ENCODE assay signal across 13 mouse cellular contexts in genomic region chr10:11061318-11062071, GRCm38 (mm10). TPM values are rescaled to one million over a fixed set of nuclear protein-coding genes. Genes with fewer than 3 reads are reported as not detected.
DNase-seq lines count a peak whose midpoint lies in the region; ATAC-seq and TF ChIP-seq lines count a peak whose summit lies in the region.
"Had no signal": no experiment of that assay in that cellular context is flagged by ENCODE, and none has a peak within 500 bp of the region (broad histone marks: within the 10 kb centered on the region; RNA-seq: fewer than 3 reads in every experiment).

No protein-coding gene starts in this region.

- H3K9ac ChIP-seq in neural tube, embryonic 14.5 days (replicated peaks; ENCODE audit: low read depth, low read length): no peak overlapping the region
- no peak overlapping the region for H3K9ac ChIP-seq in heart, embryonic 12.5 days
- no peak overlapping the region for H3K9ac ChIP-seq in heart, adult 2 months (ENCODE audit: low read depth, low read length)
- H3K9ac ChIP-seq: embryonic facial prominence, embryonic 15.5 days; heart, embryonic 15.5 days; lung, embryonic 15.5 days; stomach, embryonic 15.5 days had no signal

- TF ChIP-seq POLR2A in heart, adult 2 months (IDR thresholded peaks at IDR 0.05; ENCODE audit: insufficient read depth, low read depth, low read length): no peak

- TF ChIP-seq CTCF in heart, adult 2 months (IDR thresholded peaks at IDR 0.05): no peak

- H3K4me1 ChIP-seq in neural tube, embryonic 14.5 days (ENCODE audit: control insufficient read depth, insufficient read depth, low read length): no peaks in the 10 kb centered on the region
- no peaks in the 10 kb centered on the region for H3K4me1 ChIP-seq in heart, embryonic 12.5 days (replicated peaks)
- no peaks in the 10 kb centered on the region for H3K4me1 ChIP-seq in heart, adult 2 months (ENCODE audit: control insufficient read depth, insufficient read depth, low read length)
- H3K4me1 ChIP-seq: embryonic facial prominence, embryonic 15.5 days; heart, embryonic 15.5 days; lung, embryonic 15.5 days; stomach, embryonic 15.5 days had no signal

- DNase-seq in neural tube, embryonic 10.5 days (ENCODE audit: extremely low spot score, low spot score): no peak
- peak; percentile 27 for DNase-seq in gastrocnemius, postnatal 10 days
- peak; percentile 52 to 64 for DNase-seq in left cerebral cortex, adult 9 months (ENCODE audit: low spot score in 2 of 2)
- DNase-seq in thymus, postnatal 36 days: no peak
- no peak for DNase-seq in heart, adult 11 months
- DNase-seq in heart, adult 2 months: no peak
- DNase-seq: kidney, postnatal 25 days had no signal

- H3K36me3 ChIP-seq in neural tube, embryonic 14.5 days (ENCODE audit: control insufficient read depth, insufficient read depth, low read length): no peaks in the 10 kb centered on the region
- H3K36me3 ChIP-seq in heart, embryonic 12.5 days: no peaks in the 10 kb centered on the region
- no peaks in the 10 kb centered on the region for H3K36me3 ChIP-seq in heart, adult 2 months (ENCODE audit: control insufficient read depth, insufficient read depth, low read length)
- H3K36me3 ChIP-seq: embryonic facial prominence, embryonic 15.5 days; heart, embryonic 15.5 days; lung, embryonic 15.5 days; stomach, embryonic 15.5 days had no signal

- intact Hi-C loops in heart, adult 2 months (cut with DNase I): no loop called here

- no peak overlapping the region for H3K4me3 ChIP-seq in neural tube, embryonic 14.5 days (ENCODE audit: low read depth, low read length)
- H3K4me3 ChIP-seq in heart, embryonic 12.5 days: no peak overlapping the region
- H3K4me3 ChIP-seq in heart, adult 2 months: no peak overlapping the region
- H3K4me3 ChIP-seq: embryonic facial prominence, embryonic 15.5 days; heart, embryonic 15.5 days; lung, embryonic 15.5 days; stomach, embryonic 15.5 days had no signal

- no peak for TF ChIP-seq EP300 in heart, adult 2 months (IDR thresholded peaks at IDR 0.05; ENCODE audit: insufficient read depth, low read depth, low read length)

- H3K4me2 ChIP-seq in neural tube, embryonic 14.5 days (ENCODE audit: low read depth, low read length): no peak overlapping the region
- H3K4me2 ChIP-seq in heart, embryonic 12.5 days: no peak overlapping the region
- H3K4me2 ChIP-seq: embryonic facial prominence, embryonic 15.5 days; heart, embryonic 15.5 days; lung, embryonic 15.5 days; stomach, embryonic 15.5 days had no signal

- H3K9me3 ChIP-seq in neural tube, embryonic 14.5 days (ENCODE audit: control insufficient read depth, low read length): no peaks in the 10 kb centered on the region
- H3K9me3 ChIP-seq in heart, embryonic 12.5 days (replicated peaks): no peaks in the 10 kb centered on the region
- H3K9me3 ChIP-seq: embryonic facial prominence, embryonic 15.5 days; heart, embryonic 15.5 days; lung, embryonic 15.5 days; stomach, embryonic 15.5 days had no signal

- ATAC-seq in neural tube, embryonic 14.5 days (ENCODE audit: low read depth): peak; percentile 31; the same call in 1 of the 2 replicates
- no peak for ATAC-seq in heart, embryonic 12.5 days (ENCODE audit: insufficient number of reproducible peaks, low FRiP score)

- no peaks in the 10 kb centered on the region for H3K27me3 ChIP-seq in neural tube, embryonic 14.5 days (ENCODE audit: control insufficient read depth, insufficient read depth, low read length)
- H3K27me3 ChIP-seq in heart, embryonic 12.5 days (replicated peaks): no peaks in the 10 kb centered on the region
- H3K27me3 ChIP-seq in heart, adult 2 months (ENCODE audit: control insufficient read depth, insufficient read depth, low read length): no peaks in the 10 kb centered on the region
- H3K27me3 ChIP-seq: embryonic facial prominence, embryonic 15.5 days; heart, embryonic 15.5 days; lung, embryonic 15.5 days; stomach, embryonic 15.5 days had no signal

- WGBS in neural tube, embryonic 14.5 days: 80% methylated on average over 10 of the region's 10 CpGs
- 70% methylated on average over 10 of the region's 10 CpGs for WGBS in heart, embryonic 12.5 days
- 60% methylated on average over 10 of the region's 10 CpGs for WGBS in heart, adult 2 months

- no peaks in the 10 kb centered on the region for H3K79me2 ChIP-seq in heart, adult 2 months (replicated peaks; ENCODE audit: control insufficient read depth, insufficient read depth, low read length)

- H3K27ac ChIP-seq in neural tube, embryonic 14.5 days (ENCODE audit: low read depth, low read length): no peak overlapping the region
- H3K27ac ChIP-seq in heart, embryonic 12.5 days (ENCODE audit: poor library complexity, severe bottlenecking): no peak overlapping the region
- no peak overlapping the region for H3K27ac ChIP-seq in heart, adult 2 months
- H3K27ac ChIP-seq: embryonic facial prominence, embryonic 15.5 days; heart, embryonic 15.5 days; lung, embryonic 15.5 days; stomach, embryonic 15.5 days had no signal

RNA-seq across cellular contexts. Expression of gene Grm1, which starts 20.7 kb away (rescaled TPM):
- polyA plus RNA-seq in neural tube, embryonic 14.5 days (2014; fragmentation: Nextera tagmentation; extraction: Ambion mirVana): 2.5 and 4.5 TPM in 2 replicates
- total RNA-seq in gastrocnemius, postnatal 10 days (2021): under 1 TPM in 1 of 2 experiments, not detected in 1; 0.14 TPM
- polyA plus RNA-seq in heart, embryonic 12.5 days (2016; fragmentation: Nextera tagmentation; extraction: Ambion mirVana): 0.09 and 0.12 TPM in 2 replicates
- total RNA-seq in heart, adult 2 months (2021): 10 to 100 TPM in 1 of 2 experiments, 1 to 10 TPM in 1; 7.8 to 10.9 TPM
- polyA plus RNA-seq in heart, adult 2 months (2012; rRNA removed): 8.4 and 14.6 TPM in 2 replicates
- polyA plus RNA-seq: lung, embryonic 15.5 days had no signal

Comparison
In these comparisons a context has a peak if more than half of its experiments do, and no peak if none do; other contexts are left out.
1. DNase-seq: peak in gastrocnemius, postnatal 10 days (single experiment) and left cerebral cortex, adult 9 months (2 of 2); none in neural tube, embryonic 10.5 days (single experiment), thymus, postnatal 36 days (0 of 2), heart, adult 11 months (single experiment) and heart, adult 2 months (0 of 2).